Mouse (Mus musculus): ENCODE data around the gene Ocln.
"Not testable (repeated sequence)": the region's sequence is repeated elsewhere in the genome, so short reads cannot be mapped to it uniquely, and the experiment has no call there.

Ocln gene

GRCm38 (mm10) chr13:100491623-100492022, 60.9 kb downstream of the Ocln start:
- DNase-seq = no peak

- DNase-seq = no peak
These were observed 62.1 kb downstream of the Ocln start for GRCm38 (mm10) chr13:100490424-100490823.

GRCm38 (mm10) chr13:100483610-100484009, 68.9 kb downstream of the Ocln start:
- DNase-seq = no peak

DNA sequence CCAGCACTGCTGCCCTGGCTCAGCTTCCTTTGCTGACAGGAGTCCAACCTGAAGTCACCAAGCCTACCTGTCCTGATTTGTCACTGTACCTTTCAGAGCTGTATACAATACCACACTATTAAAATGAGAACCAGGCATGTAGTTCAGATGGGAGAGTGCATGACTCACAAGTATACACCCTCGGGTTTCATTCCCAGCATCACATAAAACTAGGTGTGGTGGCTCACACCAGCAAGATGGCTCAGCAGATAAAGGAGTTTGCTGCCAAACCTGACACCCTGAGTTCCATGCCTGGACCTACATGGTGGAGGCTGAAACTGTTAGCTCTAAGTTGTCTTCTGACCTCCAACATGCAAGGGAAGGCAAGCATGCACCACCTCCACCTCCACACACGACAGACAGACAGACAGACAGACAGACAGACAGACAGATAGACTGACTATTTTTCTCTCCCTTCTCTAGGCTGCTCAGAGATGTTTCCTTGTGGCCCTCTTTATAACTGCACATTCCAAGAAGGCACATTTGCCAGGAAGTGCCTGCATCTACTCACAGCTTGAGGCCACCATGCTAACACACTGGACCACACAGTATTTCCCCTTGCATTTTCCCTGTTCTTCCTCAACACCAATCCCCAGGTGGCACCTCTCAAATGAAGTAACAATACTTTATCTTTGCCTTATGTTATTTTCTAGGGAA, 88.8 kb downstream of the Ocln start:
- no peak for DNase-seq

DNA sequence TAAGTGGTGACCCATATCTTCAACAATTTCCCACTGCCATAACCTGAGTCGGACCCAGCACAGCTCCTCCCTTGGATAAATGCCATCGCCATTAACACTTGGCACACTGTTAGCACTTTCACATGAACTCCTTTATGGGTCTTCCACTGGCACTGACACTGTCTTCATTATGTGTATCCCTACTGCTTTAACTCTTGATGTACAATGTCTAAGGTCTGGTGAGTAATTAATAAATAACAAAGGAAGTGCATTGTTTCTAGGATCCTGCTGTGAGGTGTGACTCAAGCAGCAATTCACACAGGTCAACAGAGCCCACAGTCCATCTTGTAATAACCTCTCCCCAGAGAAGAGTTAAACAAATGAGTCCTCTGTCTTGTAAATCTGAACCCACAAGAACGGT, 91.2 kb downstream of the Ocln start:
- no peak for DNase-seq

- not testable (repeated sequence) for DNase-seq
These were observed 99.9 kb downstream of the Ocln start, which contains the start of gene Naip1 for GRCm38 (mm10) chr13:100452415-100453127. Gene Naip1, minus strand, starts transcription at chr13:100452869.

DNA sequence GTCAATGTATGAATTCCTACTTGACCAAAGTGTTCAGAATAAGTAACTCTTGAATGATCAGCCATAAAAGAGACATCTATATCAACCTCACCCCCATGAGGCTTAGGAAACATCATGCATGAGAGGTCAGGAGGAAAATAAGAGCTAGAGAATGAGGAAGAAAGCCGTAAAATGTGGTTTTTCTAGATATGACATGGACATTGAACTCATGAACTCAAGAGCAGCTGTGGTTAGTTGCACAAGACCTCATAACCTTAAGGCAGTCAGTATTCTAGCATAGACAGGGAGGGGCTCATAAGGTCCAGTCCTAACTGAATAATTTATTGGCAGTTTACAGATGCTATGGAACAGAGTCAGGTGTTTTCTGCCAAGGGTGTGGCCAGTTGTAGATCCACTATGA, 103.0 kb downstream of the Ocln start:
- no peak for DNase-seq

All from cerebellum, adult 11 months (tissue).